Mouse (Mus musculus) heart, adult 8-10 months (tissue): ENCODE measurements at regions not wholly inside any gene's neighbourhood (a gene's known extent, or its start where the extent isn't known, plus 50 kb on each side); places are given as distances from the start of the nearest gene placed in this dataset.

Experiments used
- DNase-seq: peaks from one replicate; pipeline ENCODE4 v3.0.0; 2022; ENCODE audit warnings: low spot score

DNA sequence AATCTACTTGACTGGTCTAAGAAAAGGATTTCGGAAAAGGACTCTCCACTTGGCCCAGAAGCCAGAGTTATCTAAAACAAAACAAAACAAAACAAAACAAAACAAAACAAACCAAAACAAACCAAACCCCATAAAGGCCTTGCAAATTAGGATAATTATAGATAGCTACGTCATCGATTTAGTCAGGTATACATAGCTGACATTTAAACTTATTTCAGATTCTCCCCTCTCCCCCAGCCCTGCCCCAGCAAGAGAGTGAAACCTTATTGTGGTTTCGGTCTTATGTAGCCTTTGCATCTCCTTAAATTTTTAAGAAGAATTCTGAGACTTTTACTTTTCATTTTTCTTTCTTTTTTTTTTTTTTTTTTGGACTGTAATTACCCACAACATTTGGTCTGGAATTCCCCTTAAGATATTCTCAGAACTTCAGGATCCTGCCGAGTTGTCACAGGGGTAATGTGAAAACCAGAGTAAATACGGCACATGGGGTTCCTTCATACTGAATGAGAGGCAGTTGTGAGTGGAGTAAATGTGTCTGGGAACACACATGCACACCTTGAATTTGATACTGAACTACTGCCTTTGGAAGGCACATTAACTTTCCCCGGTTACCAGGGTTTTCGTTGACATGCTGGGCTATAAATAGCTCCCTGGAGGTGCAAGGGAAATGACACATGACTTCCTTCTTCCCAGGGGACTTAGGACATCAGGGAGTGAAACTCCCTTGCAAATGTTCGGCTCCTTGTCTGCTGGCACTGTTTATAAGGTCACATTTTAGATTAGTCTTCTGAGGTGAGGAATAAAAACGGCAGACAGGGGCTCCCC, 94.8 kb upstream of the Rap1b start:
- DNase-seq: peak; percentile 87

DNA sequence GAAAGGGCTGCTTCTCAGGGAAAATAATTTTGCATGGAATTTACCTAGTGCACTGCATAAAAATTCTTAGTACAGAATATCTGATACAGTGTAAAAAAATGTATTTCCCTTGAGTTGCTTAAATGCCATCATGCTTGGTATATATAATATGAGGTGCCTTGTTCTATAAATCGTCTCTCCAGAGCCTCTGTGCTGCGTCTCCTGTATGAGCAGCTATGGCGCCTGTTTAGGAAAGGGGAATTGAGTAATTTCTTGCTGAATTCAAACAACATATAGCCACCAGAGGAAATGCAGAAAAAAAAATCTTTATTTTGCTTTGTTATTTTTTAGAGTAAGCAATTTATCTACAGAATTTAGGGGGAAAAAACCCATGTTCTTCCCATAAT, 95.4 kb upstream of the Rap1b start:
- DNase-seq: no peak

DNA sequence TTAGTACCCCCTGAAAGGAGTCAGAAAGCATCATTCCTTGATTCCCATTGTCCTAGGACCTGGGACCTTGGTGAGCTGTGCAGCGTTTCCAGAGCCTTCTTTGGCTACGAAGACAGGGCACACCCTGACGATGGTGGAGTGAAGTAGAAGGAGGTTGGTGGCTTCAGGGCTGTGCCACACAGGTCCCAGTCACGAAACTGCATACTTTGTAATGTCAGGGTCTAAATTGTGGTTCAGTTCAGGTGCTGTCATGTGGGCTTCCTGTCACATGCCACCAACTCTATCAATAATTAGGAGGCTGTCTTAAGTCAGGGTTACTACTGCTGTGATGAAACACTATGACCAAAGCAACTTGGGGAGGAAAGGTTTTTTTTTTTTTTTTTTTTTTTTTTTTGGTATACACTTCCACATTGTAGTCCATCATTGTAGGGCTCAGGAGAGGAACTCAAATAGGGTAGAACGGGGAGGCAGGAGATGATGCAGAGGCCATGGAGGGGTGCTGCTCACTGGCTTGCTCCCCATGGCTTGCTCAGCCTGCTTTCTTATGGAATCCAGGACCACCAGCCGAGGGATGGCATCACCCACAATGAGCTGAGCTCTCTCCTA, 98.0 kb upstream of the Rap1b start:
- no peak for DNase-seq

DNA sequence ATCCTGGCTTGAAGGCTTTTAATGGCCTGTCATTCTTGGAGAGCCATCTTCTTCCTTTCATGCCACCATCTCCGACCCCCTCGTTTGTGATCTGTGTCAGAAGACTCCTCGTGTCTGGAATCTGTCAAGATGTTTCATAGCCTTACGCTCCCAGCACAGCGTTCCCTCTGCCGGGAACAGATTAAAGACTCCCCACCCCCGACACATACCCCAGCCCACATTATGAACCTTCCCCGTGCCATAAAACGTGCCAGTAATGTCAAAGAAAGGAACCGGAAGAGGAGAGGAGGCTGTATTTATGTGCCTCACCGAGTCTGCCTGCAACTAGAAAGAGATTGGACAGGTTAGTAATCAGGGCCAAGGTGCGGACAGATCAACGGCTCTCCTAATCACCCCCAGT, 101.4 kb upstream of the Rap1b start:
- DNase-seq: no peak

DNA sequence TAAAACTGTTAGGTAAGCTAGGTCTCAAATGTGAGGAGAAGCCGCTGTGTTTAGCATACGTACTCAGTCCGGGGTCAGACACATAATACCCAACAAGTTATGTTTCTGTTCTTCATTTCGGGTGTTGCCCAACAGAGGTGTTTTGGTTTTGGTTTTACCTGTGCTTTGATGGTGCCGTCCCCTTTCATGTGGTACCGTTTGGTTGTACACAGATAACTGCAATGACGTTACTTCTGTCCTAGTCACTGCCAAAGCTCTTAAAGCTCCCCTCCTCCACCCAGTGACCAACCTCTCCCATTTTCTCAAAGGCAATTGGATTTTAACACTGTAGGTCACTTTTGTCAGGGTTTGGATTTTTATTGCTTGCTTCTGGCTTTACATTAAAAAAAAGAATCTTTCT, 102.1 kb upstream of the Rap1b start:
- DNase-seq: no peak

DNA sequence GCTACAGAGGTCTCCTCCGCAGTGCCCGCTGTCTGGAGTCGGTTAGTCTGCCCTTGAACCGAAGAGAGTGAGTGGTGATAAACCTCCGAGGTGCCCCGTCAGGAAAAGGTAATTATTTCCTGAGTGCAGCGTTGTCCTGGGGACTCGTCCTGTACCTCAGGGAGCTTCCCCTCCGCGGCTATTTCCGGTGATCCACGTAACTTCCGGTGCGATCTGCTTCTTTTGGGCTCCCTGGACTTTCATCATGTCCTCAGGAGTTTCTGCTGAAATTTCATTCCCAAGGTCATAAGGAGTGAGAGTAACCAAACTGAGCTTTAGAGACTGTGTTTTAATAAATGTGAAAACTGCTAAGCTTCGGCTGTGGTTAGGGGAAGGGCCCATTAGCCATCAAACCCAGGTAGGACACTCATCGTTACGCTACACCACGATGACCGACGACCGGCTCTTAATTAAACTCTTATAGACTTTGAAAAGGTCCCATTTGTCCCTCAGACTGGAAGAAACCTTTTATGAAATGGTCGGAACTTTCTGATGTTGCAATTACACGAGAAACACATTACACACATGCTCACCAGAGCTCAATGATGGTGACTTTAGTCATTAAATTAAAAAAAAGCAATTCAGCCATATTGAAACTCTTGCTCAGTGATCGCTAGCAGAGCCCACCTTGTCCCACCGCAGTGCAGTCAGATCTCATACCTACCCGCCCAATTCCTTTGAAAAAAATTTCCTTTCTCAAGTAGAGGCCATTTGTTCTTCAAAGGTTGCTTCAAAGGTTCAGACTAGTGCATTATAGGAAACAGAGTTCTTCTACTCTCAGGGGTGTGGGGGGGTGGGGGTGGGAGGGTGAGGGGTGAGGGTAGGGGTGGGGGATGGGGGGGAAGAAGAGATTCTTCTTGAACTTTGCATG, 106.5 kb upstream of the Rap1b start:
- DNase-seq: no peak

DNA sequence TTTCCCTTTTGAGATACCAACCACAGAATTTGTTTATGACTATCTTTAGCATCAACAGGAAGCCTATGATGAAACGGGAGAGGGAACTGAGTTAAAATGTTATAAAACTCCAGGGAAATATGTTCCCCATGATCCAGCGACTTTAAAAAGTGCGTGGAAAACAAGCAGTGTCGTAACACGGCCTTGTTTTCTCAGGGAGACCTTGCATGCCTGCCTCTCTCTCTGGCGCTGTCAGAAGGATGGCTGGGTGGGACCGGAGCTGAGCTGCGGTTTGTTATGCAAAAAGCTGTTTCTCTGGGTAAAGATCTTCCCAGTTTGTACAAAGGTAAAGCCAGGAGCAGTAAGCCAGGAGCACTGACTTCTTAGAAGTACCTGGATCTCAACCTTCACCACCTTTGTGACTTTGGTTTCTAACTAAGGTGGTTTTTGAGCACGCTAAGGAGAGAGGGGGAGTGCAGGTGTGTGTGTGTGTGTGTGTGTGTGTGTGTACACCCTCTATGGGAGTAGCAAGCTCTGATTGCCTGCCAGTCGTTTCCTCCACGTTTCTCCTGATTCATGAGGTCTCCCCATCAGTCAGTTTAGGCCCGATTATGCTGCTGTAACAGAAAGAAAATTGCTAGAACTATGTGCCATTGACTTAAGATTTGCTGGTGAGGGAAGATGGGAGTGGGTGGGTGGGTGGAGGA, 107.3 kb upstream of the Rap1b start:
- DNase-seq: no peak

DNA sequence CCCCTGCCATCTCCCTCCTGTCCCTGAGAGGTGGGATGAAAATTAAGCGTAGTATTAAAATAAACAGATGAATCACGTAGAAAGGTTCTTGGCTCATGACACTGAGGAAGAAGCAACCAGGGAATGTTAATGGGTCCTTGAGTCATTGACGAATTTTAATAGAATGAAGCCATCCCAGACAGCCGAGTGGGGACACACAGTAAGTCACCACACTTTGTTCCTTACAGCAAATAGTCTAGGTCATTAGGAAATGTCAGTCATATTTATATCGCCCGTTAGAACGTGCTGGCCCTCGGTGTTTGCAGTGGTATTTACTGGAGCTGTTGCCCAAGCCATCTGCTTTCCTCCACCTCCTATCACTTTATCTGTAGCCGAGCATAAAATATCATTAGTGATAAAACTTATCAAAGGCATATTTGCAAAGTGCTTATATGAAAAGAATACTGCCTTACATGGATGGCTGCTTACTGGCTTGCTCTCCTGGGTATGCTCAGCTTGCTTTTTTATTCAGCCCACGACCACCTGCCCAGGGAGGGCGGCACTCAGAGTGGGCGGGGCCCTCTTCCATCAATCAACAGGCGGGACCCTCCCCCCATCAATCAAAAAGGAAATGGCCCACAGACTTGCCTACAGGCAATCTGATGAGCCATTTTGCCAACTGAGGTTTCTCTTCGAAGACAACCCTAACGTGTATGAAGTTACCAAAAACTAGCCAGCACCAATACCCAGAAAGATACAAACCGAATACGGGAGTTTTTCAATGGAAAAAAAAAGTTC, 110.5 kb upstream of the Rap1b start:
- no peak for DNase-seq

DNA sequence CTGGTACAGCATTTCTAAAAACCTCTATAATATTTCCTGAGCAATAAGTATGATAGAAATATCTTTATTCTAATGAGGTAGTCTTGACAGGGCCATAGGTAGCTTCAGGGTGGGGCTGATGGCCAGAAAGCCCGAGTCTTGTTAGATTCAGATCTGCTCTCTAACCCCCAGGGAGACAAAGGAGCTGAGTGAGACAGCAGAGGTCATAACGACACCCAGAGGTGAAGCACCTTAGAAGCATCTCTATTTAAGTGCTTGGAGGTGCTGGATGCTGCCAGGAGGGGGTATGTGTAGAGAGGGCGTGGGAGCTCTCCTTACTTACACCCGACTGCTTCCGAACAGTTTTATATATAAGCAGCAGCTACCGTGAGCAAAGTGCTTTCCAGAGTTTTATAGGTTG, 128.9 kb upstream of the Rap1b start:
- no peak for DNase-seq

DNA sequence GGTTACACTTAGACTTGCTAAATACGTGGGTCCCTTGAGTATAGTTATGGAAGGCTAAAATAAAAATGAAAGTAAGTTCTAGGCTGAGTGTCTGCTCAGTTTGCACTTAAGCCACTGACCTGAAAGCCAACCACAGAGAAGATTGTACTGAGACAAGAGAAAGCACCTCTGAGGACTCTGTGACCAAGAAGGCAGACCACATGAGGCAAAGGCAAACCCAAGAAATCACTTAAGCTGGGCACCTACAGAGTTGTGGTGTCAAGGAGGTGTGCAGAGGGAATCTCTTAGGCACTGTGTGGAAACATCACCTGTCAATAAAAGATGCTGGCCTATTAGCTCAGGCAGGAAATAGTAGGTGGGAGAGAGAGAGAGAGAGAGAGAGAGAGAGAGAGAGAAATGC, 129.6 kb upstream of the Rap1b start:
- DNase-seq: no peak

DNA sequence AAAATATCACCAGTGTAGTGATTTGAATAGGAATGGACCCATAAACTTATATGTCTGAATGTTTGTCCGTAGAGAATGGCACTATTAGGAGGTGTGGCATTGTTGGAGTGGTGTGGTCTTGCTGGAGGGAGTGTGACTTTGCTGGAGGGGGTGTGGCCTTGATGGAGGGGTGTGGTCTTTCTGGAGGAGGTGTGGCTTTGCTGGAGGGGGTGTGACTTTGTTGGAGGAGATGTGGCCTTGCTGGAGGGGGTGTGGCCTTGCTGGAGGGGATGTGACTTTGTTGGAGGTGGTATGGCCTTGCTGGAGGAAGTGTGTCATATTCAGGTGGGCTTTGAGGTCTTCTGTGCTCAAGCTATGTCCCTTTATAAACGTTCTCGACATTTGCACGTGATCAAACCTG, 133.3 kb upstream of the Rap1b start:
- DNase-seq: no peak

DNA sequence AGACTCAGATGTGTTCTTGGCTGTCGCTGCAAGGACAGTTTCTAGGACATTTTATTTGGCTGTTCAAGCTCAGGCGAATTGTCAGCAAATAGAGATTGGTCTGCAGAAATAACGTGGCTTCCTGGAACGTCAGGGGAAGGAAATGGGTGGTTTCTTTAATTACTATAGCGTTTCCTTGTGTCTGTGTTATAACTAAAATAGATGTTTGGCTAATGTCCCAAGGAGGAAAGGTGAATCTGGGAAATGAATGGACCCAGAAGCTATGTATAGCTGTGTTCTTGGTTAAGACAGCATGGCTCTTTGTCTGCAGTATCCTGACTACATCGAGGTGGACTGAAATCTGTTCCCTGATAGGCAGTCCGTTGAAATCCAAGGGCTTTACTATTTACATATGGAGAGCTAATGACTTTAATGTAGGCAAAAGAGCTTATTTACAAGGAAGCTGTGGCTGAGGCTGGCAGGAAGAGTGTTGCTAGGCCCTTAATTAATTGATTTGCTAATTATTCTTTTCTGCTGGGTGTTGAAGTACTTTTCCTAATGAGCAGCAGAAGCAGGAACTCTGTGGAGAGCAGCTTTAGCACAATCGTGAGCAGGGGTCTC, 136.9 kb upstream of the Rap1b start:
- peak; percentile 84 for DNase-seq

DNA sequence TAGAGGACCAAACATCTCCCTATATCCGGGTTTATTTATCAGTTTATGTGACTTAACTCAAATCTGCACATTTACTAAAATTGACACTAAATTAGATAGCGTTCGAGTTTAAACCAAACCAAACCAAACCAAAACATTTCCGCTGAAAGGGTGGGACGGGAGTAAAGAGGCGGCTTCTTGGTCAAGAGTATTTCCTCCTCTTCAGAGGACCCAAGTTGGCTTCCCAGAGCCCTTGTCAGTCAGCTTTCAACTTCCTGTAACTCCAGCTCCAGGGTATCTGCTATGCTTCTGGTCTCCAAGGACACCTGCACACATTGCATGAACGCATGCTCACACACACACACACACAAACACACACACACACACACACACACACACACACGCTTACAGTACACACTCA, 137.4 kb upstream of the Rap1b start:
- no peak for DNase-seq

DNA sequence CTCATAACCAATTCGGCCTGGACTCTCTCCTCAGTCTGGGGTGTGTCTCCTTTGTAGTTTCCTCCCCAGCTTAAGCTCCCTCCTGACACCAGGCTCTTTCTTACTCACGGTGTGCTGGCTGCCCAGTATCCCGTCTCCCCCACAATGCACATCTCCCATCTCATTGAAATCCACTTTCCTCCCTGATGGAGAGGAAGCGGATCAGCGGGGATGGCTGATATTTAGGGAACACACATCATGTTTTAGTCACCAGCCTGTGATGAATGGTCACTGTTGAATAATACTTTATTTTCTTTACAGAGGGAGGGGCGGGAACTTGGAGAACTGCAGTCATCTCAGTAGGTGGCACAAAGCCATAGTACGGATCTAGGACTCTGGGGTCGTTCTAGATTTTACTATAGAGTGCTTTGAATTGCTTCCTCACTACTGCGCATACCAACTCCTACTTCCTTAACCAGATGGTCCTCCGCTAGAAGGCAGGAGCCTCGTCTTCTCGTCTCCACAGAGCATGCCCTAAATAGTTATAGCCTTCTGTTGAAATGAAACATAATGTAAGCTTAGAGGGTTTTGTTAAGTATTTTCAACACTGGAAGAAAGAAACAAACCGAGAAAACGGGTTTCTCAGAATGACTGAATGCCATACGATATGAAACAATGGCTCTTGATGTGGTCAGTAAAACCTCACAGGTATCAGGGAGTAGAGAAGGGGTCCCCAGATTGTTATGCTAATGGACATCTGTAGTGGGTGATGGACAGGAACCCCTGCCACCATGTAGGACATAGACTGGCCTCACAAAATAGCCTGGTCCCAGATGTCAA, 139.2 kb upstream of the Rap1b start:
- DNase-seq: no peak

DNA sequence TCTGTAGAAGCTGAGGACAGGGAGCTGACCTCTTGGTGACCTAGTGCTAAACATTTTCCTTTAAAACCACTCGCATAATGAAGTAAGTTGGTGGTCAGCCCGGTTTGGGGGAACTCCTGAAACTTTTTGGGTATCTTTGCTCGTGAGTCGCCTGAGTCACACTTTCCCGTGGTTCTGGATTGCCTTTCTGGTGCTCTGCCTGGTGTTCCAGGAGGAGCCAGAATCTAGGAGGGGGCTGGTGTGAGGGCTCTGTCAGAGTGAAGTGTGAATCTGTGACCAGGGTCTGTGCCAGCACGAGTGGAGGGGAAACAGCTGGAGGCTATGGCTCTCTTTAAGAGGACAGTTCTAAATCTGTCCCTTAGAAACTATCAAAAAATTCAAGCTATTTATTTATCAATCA, 141.8 kb upstream of the Rap1b start:
- no peak for DNase-seq

DNA sequence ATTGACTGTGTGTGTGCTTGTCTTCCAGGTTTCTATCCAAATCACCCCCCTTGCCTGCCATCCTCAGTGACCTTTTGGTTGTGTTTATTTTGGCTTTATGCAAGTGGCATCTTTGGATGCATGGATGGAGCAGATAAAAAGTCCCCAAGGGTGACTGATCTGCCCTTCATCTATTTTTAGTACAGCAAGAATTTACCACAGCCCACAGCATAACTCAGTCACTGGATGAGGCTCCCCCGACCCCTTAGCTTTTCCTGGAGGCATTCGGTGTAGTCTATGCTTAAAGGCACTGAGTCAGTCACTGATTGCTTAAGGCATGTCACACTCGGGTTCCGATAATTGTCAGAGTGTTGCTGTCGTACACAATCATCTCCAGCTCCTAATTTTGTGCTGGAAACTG, 142.2 kb upstream of the Rap1b start:
- DNase-seq: no peak

DNA sequence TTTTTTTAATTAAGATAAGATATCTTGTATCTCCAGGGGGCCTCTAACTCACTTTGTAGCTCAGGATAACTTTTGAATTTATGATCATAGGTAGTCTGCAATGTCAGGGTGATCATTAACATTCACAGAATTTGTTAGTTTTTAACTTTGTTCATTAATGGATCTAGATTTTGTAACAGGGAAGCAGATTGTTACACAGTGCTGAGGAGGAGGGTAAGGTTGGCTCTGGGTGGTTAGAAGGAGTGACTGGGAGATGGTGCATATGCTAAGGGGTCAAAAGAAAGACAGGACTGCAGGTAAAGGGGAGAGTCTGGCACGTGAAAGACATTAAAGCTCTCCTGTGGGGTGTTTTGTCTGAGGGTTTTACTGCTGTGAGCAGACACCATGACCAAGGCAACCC, 145.3 kb upstream of the Rap1b start:
- DNase-seq: no peak

DNA sequence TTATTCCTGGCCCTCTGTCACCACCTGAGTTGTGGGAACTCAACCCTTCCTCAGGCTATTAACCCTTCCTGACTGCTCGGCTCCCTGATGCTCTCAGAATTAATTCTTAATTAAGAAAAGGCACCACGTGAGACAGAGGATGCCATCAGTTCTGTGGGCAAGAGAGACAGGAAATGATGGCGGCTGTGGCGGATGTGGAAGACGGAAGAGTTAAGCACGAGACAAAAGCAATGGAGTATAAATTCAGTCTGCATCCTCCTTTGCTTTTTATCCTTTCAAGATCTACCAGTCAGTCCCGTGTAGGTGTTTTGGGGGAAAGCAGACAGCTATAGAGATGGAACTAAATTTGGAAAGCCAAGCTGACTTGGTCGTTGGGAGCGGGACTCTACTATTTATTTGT, 146.5 kb upstream of the Rap1b start:
- no peak for DNase-seq

DNA sequence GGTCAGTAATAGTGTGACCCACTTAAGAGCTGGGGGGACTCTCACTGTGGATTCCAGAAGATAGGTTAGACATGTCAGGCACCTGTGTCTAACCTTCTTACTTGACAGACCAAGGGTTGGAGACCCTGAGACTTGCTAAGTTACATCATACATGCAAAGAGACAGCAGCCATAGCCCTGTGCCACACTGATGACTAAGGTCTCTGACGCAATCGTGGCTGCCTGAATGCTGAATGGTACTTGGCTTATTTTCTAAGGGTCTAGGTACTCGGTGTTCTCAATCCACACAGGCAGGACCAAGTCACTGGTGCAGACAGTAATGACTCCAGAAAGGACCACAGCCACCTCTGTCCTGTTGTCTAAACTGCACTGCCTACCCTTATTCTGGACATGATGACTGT, 147.8 kb upstream of the Mdm1 start:
- DNase-seq: no peak

DNA sequence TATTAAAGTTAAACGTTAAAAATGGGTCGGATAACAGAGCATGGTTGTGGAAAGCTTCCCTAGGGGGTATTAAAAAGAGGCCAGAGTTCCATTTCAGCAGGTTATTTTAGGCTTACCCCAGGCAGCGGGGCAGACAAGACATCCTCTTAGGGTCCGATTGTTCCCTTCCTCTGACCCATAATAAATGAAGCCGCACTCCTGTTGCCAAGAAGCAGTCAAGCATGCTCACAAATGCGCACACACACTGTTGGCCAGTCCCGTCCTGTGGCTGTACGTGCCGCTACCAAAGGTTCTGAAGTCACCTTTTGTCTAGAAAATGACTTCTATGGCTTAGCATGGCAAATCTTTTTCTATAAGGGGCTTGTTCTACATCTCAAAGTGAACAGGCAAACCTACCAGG, 146.8 kb upstream of the Mdm1 start:
- DNase-seq: no peak
